Mouse (Mus musculus) 3134 (cell line): ENCODE results near the gene Tspyl3.
A peak's percentile ranks its signal among the peaks of the same experiment; 100 is the strongest.
"Not testable (repeated sequence)": the region's sequence is repeated elsewhere in the genome, so short reads cannot be mapped to it uniquely, and the experiment has no call there.

Experiments used
- DNase-seq: peaks from one replicate; pipeline ENCODE4 v3.0.0-alpha.2; 2011; ENCODE audit warnings: low spot score; ENCODE audit not compliant: insufficient read length; ENCODE audit errors: extremely low read depth

Tspyl3 gene

DNA sequence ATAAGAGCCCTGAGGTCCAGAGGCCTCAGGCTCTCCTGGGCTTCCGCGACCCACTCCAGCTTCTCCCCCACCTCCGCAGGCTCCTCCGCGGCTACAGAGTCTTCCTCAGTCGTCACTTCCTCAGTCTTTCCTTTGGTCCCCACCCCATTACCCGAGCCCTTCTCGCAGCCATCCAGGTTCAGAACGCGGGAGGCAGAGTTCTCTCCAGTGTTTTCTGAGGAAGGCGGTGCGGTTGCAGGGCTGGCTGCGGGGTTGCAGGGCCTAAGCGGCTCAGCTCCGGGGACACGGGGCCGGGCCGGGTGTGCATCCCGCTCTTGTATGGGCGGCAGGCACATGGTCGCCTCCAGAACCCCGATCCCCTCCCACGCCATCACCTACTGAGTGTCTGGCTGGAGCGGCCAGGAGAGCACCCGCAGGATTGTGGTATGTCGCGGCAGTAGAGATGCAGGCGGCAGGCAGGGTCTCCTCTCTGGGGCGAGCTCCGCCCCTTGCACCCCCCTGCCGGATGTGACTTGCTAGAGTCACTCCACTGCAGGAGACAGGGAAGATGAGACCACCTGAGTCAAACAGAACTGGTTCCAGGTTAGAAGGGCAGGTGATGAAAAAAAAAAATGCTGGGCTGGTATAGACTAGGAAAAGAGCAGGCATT is at the start of gene Tspyl3:
Tspyl3 (minus strand) TSS at position 496 of the 649 bp plus-strand sequence.
- no peak for DNase-seq

DNA sequence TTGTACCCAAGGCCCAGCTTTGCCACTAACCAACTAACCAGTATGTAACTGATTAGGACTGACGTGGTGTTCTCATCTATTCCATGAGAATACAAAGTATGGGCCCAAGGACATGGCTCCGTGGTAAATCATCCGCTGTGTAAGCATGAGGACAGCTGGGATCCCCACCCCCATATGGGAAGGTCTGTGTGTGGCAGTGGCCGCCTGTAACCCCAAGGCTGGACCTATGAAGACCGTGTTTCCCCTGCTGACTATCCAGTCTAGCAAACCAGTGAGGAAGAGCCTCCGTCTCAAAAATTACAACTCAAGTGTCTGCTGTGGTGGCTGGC is 49.6 kb upstream of the Tspyl3 start:
- no peak for DNase-seq

- not testable (repeated sequence) for DNase-seq
Observed at GRCm38 (mm10) chr2:153274200-153274918, 49.1 kb upstream of the Tspyl3 start.

DNA sequence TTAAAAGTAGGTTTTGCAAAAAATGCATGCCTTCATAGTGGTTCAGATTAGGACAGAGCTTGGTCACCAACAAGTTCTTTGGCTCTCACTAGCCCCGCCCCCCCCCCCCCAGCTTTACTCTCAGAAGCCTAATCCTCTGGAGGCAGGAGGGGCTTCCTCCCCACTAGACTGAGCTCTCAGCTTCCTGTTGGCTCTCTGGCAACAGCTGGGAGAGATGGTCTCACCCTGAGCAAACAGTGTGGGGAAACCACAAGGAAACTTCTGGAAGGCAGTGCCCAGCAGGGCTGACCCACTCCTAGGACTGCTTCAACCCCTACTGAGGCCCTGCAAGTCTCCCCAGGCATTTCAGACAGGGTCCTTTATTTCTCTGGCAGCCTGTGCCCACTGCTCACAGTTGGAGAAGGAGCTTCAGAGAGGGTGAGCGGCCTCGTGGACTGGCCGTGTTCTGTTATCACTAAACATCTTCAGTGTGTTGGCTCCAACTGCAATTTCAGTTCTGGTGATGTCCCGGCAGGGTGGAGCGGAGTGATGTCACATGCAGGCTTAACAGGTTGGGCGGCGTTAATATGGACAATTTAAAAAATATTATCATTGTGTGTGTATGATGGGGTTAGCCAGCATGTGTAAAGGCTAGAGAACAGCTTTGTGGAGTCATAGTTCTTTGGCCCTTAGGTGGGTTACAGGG is 45.1 kb upstream of the Tspyl3 start:
- DNase-seq: not testable (repeated sequence)

DNA sequence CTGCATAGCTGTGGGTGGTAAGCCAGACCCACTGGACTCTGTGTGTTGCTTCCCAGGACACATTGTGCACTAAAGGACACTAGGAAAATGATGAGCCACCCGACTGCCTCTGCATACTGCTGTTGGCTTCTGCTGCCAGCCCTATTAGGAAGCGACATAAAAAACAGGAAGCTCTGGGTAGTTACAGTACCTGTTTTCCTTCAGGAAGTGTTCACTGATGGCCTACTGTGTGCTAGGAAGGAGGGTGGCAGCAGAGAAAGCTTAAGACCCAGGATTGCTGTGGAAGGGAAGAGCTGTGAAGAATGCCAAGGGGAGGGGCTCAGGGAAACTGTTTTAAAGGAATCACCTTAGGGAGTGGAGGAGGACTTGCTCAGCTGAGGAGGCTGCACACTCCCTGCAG is 42.1 kb upstream of the Tspyl3 start:
- DNase-seq: no peak

GRCm38 (mm10) chr2:153263053-153263452 is 37.8 kb upstream of the Tspyl3 start:
- DNase-seq: no peak

DNA sequence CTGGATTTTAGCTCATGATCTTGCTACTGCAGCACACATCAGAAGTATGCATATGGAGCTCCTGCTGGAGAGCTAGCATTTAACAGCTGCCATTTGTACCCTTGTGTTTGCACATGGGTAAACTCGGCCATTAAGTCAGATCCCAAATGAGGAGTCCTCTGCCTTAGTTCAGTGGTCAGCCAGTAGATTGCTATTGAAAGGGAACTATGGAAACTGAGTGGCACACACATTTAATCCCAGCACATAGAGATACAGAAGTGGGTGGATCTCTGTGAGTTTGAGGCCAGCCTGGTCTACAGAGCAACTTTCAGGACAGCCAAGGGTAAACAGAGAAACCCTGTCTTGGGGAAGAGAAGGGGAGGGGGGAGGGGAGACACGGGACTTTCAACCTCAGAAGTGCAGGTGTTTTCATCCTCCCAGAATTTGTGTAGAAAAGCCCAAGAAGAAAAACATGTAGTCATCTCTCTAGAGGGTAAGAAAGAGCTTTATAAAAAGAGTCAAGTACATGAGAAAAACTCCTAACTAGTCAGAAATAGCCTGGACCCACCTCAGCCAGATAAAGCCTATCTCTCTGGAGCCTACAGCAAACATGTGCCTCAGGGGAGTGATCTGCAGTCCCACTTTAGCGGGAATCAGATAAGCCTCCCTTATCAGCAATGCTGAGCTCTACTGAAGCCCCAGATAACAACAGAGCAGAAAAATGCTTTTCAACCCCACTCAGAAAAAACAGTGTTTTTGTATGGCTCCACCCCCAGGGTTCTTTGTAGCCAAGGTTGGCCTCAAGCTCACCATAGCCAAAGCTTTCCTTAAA is 34.8 kb upstream of the Tspyl3 start:
- DNase-seq: no peak

- no peak for DNase-seq
Observed at GRCm38 (mm10) chr2:153259030-153259863, 34.0 kb upstream of the Tspyl3 start.

DNA sequence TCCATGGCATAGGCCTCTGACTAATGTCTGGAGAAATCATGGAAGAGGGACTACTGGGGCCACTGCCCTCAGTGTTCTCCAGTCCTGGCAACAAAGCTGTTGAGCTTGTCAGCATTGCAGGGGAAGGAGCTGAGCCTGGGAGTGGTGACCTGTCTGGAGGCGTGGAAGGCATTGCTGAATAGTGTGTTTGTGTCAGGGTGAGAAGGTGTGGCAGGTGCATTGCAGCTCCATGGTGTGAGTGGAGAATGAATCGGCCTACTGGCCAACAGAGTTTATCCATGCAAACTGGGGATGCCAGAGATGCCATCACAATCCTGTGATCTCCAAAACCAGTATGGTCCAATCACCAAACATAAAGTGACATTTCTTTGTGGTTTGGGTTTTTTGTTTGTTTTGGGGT is 31.4 kb upstream of the Tspyl3 start:
- DNase-seq: no peak

DNA sequence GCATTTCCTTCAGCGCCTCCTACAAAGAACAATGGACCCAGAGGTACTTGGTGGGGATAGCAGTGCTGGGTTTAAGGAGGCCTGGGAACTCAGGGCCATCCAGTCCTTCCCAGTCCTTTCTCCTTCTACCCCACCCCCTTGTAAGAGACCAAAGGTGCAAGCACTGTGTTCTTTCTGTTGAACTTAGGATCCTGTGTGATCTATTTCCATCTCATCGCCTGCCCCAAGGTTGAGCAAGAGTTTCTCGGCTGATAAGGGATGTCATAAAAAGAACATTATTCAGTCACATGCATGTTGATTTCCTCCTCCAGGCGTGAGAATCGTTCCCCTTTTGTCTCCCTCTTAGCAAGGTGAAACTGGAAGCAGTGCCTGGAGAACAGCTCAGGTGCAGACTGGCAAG is 24.5 kb upstream of the Tspyl3 start:
- no peak for DNase-seq

DNA sequence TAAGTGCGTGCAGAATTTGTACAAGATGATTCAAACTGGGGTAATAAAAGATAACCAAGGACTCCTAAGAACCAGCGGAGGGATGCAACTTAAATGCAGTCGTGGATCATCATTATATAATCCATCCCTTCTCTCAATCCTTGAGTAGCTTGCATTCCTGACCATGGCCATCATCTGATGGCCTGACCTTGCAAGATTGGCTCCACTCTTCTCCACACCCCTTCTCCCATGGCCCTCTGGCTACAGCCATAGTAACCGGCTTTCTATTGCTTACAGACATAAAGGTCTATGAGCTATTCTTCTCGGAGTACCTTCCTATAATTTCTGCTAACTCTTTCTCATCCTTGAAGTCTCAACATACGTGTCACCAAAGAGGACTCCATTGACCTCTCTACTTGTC is 16.9 kb upstream of the Tspyl3 start:
- no peak for DNase-seq

GRCm38 (mm10) chr2:153241250-153242014 is 16.2 kb upstream of the Tspyl3 start, which contains the start of the genes Plagl2 and Pofut1:
TSS of gene Plagl2 (minus strand) at chr2:153241426.
TSS of gene Pofut1 (plus strand) at chr2:153241533.
- peak; percentile 93 for DNase-seq

GRCm38 (mm10) chr2:153240701-153241235 is 15.5 kb upstream of the Tspyl3 start:
- DNase-seq: peak; percentile 45

DNA sequence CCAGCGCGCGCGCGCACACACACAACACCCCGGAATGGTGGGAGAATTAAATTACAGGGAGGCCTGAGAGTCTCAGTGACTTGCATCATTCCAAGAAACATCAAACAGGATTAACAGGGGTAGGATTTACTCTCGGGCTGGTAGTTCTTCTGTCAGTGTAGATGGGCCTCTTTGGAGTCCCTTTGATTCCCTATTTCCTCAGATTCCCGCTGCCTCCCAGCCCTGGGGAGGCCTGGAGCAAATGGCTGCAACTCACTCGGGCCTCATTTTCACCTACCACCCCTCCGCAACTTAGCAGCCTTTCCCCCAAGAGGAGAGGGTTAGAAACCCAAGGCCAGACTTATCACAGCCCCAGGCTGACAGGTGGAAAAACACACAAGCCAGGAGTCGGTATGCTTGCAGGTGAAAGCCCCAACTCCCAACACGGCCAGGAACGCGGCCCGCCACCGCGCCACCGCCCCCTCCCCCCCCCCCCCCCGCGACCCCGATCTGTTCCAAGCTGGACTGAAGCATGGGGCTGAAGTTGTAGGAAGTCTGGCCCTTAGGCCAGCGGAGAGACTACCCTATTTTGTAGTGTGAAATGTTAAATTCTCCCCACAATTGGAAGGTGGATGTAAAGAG is 14.7 kb upstream of the Tspyl3 start:
- DNase-seq: no peak

DNA sequence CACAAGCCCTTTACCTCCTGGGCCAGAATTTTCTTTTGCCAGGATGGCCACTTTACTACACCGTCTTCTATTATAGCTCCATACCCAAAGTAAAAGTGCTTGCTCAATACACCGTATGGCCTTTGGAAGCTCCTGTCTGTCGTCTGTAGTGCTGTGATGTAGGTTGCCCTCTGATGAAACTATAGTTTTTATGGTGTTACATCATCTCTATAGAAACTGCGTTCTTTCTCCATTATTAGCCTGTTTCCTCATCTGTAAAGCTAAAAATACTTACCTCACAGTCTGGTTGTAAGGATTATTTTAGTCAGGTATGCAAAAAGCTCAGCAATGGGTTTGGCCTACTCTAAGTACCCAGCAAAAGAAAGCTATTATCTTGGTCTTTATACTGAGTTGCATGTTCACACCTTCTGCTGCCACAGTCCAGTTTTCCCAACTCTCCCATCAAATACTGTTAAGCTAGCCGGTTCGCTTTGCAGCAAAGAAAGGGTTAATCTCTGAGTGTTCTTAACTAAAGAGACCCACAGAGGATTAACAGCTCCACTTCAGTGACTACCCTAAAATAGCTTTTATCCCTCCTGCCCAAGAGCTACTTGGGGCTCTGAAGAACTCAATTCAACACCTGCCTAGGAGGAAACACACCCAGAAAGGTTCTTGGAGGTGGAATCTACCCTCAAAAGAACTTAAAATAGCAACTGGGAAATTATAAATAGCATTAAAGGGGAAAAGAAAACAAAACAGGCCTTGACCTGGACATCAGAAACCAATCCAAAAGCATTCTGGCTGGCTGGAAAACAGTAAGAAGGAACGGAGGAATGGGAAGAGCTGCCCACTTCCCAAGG is 14.0 kb upstream of the Tspyl3 start:
- DNase-seq: no peak

- no peak for DNase-seq
Observed at GRCm38 (mm10) chr2:153238406-153238805, 13.2 kb upstream of the Tspyl3 start.

DNA sequence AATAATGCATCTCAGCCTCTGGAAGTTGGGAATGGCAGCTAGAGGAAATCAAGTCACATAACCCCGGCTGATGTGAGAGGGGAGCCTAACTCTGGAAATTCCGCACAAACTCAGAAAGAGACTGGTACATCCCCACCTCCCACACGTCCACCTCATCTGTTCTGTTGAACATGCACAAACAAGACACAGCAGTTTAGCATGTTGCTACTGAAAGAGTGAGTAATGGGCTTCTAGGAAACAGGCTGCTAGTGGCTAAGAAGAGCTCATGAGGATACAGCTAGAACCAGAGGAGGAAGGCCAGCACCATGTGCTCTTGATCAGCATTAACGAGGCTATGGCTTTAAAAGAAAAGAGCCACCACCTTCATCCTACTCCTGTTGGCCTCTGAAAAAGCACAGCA is 12.7 kb upstream of the Tspyl3 start:
- DNase-seq: no peak

DNA sequence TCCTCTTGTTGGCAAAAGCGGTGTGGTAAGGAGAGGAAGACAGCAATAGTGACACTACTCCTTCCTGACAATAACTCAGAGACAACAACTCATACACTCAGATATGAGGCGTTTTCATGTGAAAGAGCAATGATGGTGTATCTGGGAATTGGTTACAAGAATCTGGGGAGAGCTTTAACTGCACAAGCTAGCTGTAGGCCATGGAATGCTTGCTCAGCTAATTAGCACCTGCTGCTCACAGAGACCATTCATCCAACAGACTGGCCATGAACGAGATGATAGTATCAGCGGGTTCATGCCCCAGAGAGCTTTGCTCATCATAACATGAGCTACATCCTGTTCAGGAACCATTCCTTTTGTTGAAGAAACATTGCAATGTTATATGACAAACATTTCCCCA is 12.0 kb upstream of the Tspyl3 start:
- DNase-seq: no peak
